20 mouse cellular contexts compared by ENCODE assay signal in genomic region chr2:114968651-114969050, GRCm38 (mm10).
"Had no signal": no experiment of that assay in that cellular context is flagged by ENCODE, and none has a peak within 500 bp of the region (broad histone marks: within the 10 kb centered on the region; RNA-seq: fewer than 3 reads in every experiment).

No protein-coding gene starts in this region.

- H3K9me3 ChIP-seq: limb, embryonic 12.5 days; limb, embryonic 15.5 days; midbrain, embryonic 12.5 days; neural tube, embryonic 12.5 days; neural tube, embryonic 15.5 days had no signal

- DNase-seq: kidney, adult 2 months; kidney, postnatal 25 days; layer of hippocampus, adult 9-11 months; left cerebral cortex, postnatal 4 days; liver, postnatal 0 days; lung, embryonic 14.5 days; thymus, adult 2 months; thymus, postnatal 14 days; thymus, postnatal 4 days had no signal

- ATAC-seq: liver, postnatal 0 days; lung, postnatal 0 days had no signal

- H3K4me2 ChIP-seq: limb, embryonic 12.5 days; limb, embryonic 15.5 days; liver, embryonic 11.5 days; lung, embryonic 14.5 days; midbrain, embryonic 12.5 days; neural tube, embryonic 12.5 days; neural tube, embryonic 15.5 days had no signal

- H3K27me3 ChIP-seq: limb, embryonic 12.5 days; limb, embryonic 15.5 days; midbrain, embryonic 12.5 days; neural tube, embryonic 12.5 days; neural tube, embryonic 15.5 days had no signal

- H3K4me1 ChIP-seq: limb, embryonic 12.5 days; limb, embryonic 15.5 days; midbrain, embryonic 12.5 days; neural tube, embryonic 12.5 days; neural tube, embryonic 15.5 days had no signal

- H3K4me3 ChIP-seq: layer of hippocampus, adult 2 months; limb, embryonic 12.5 days; limb, embryonic 15.5 days; midbrain, embryonic 12.5 days; neural tube, embryonic 12.5 days; neural tube, embryonic 15.5 days had no signal

- H3K27ac ChIP-seq: kidney, postnatal 0 days; layer of hippocampus, adult 2 months; limb, embryonic 12.5 days; limb, embryonic 15.5 days; liver, embryonic 14.5 days; macrophage; midbrain, embryonic 12.5 days; neural tube, embryonic 12.5 days; neural tube, embryonic 15.5 days had no signal

- H3K9ac ChIP-seq: limb, embryonic 12.5 days; limb, embryonic 15.5 days; liver, embryonic 14.5 days; liver, postnatal 0 days; lung, embryonic 14.5 days; midbrain, embryonic 12.5 days; neural tube, embryonic 12.5 days; neural tube, embryonic 15.5 days had no signal

- H3K36me3 ChIP-seq: limb, embryonic 12.5 days; limb, embryonic 15.5 days; midbrain, embryonic 12.5 days; neural tube, embryonic 12.5 days; neural tube, embryonic 15.5 days had no signal
